Mouse (Mus musculus): ENCODE data around the gene Stard13.

GRCm38 (mm10) chr5:151174485-151175460 lies 58.9 kb downstream of the Stard13 start:
- no peak for TF ChIP-seq CTCF (IDR thresholded peaks at IDR 0.05)
- peak; percentile 22; the same call in 1 of the 2 replicates for TF ChIP-seq EP300 (IDR thresholded peaks at IDR 0.05)
